Mouse (Mus musculus) skeletal muscle tissue, adult 2 months (tissue): ENCODE measurements around the gene Zfp458.
"Not testable (repeated sequence)": the region's sequence is repeated elsewhere in the genome, so short reads cannot be mapped to it uniquely, and the experiment has no call there.

Source experiments
- DNase-seq: peaks from one replicate; pipeline ENCODE4 v3.0.0-alpha.2; 2012; ENCODE audit warnings: low read depth, low spot score

Gene Zfp458

GRCm38 (mm10) chr13:67278314-67278713, at the start of gene Zfp458:
Zfp458 (minus strand) TSS chr13:67278466.
- DNase-seq: no peak

- no peak for DNase-seq
Measured at GRCm38 (mm10) chr13:67306718-67307117, 28.5 kb upstream of the Zfp458 start.

GRCm38 (mm10) chr13:67305822-67306672, 27.8 kb upstream of the Zfp458 start, which contains the start of gene Zfp457:
Zfp457 (minus strand) TSS chr13:67306485.
- peak; percentile 89 for DNase-seq

- DNase-seq: not testable (repeated sequence)
Measured at GRCm38 (mm10) chr13:67269383-67270065, 8.7 kb downstream of the Zfp458 start.

- DNase-seq: peak; percentile 67
Measured at GRCm38 (mm10) chr13:67268568-67269369, 9.5 kb downstream of the Zfp458 start.

- DNase-seq: no peak
Measured at GRCm38 (mm10) chr13:67214015-67214607, 64.2 kb downstream of the Zfp458 start.
